In the genomic region with DNA sequence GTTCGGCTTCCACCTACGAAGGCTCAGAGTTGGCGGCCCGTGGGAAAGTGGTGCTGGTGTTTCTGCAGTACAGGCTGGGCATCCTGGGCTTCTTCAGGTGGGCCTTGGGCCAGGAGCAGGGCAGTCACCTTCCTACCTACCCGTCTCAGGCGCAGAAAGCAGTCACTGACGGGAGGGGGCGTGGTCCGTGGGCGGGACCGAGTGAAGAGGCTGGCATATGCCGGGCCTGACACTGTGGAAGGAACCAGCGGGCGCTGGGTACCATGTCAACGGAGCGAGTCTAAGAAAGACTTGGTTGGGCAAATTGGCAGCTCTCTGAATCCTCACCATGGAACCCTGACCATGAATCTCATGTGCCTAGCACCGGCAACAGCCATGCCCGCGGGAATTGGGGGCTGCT, we compare ENCODE assay signal across 10 mouse cellular contexts. TPM values are rescaled to one million over a fixed set of nuclear protein-coding genes. Genes with fewer than 3 reads are reported as not detected.
DNase-seq lines count a peak whose midpoint lies in the region; ATAC-seq and TF ChIP-seq lines count a peak whose summit lies in the region.
"Had no signal": no experiment of that assay in that cellular context is flagged by ENCODE, and none has a peak within 500 bp of the region (broad histone marks: within the 10 kb centered on the region; RNA-seq: fewer than 3 reads in every experiment).

No protein-coding gene starts in this region.

- H3K9me3 ChIP-seq in forebrain, embryonic 11.5 days (ENCODE audit: control insufficient read depth, low read length), result no peaks in the 10 kb centered on the region
- H3K9me3 ChIP-seq in forebrain, embryonic 15.5 days, result no peaks in the 10 kb centered on the region
- H3K9me3 ChIP-seq in midbrain, embryonic 13.5 days, result no peaks in the 10 kb centered on the region
- no peaks in the 10 kb centered on the region for H3K9me3 ChIP-seq in midbrain, embryonic 10.5 days (replicated peaks)
- no peaks in the 10 kb centered on the region for H3K9me3 ChIP-seq in limb, embryonic 10.5 days (replicated peaks)
- no peaks in the 10 kb centered on the region for H3K9me3 ChIP-seq in stomach, postnatal 0 days (ENCODE audit: control insufficient read depth, low read length)

- H3K36me3 ChIP-seq in forebrain, embryonic 11.5 days (ENCODE audit: control insufficient read depth, insufficient read depth, low read length), result no peaks in the 10 kb centered on the region
- H3K36me3 ChIP-seq in forebrain, embryonic 15.5 days, result no peaks in the 10 kb centered on the region
- no peaks in the 10 kb centered on the region for H3K36me3 ChIP-seq in midbrain, embryonic 13.5 days
- no peaks in the 10 kb centered on the region for H3K36me3 ChIP-seq in midbrain, embryonic 10.5 days
- no peaks in the 10 kb centered on the region for H3K36me3 ChIP-seq in limb, embryonic 10.5 days
- no peaks in the 10 kb centered on the region for H3K36me3 ChIP-seq in stomach, postnatal 0 days (ENCODE audit: control insufficient read depth, insufficient read depth, low read length)

- no peaks in the 10 kb centered on the region for H3K4me1 ChIP-seq in forebrain, embryonic 11.5 days (replicated peaks; ENCODE audit: control insufficient read depth, insufficient read depth, low read length)
- no peaks in the 10 kb centered on the region for H3K4me1 ChIP-seq in forebrain, embryonic 15.5 days
- H3K4me1 ChIP-seq in midbrain, embryonic 13.5 days (replicated peaks), result no peaks in the 10 kb centered on the region
- H3K4me1 ChIP-seq in midbrain, embryonic 10.5 days, result 0 out of 2 replicates have a peak, but pooled peaks cover 5% of the 10 kb centered on the region
- H3K4me1 ChIP-seq in limb, embryonic 10.5 days, result peaks cover 4% of the 10 kb centered on the region; the same call in 1 of the 2 replicates
- H3K4me1 ChIP-seq in stomach, postnatal 0 days (replicated peaks; ENCODE audit: control insufficient read depth, insufficient read depth), result no peaks in the 10 kb centered on the region

- peak; percentile 53; the same call in 1 of the 2 replicates for ATAC-seq in forebrain, embryonic 11.5 days (replicated peaks; ENCODE audit: low FRiP score)
- no peak for ATAC-seq in forebrain, embryonic 15.5 days (replicated peaks)
- ATAC-seq in midbrain, embryonic 13.5 days, result 0 out of 2 replicates have a peak, but pooled peaks have one; percentile 50
- no peak for ATAC-seq in stomach, postnatal 0 days (ENCODE audit: low FRiP score, low TSS enrichment)

- H3K9ac ChIP-seq in forebrain, embryonic 11.5 days (ENCODE audit: low read length), result no peak overlapping the region
- H3K9ac ChIP-seq in forebrain, embryonic 15.5 days (replicated peaks), result no peak overlapping the region
- no peak overlapping the region for H3K9ac ChIP-seq in midbrain, embryonic 13.5 days (replicated peaks)
- no peak overlapping the region for H3K9ac ChIP-seq in stomach, postnatal 0 days (ENCODE audit: low read length)

- no peak for DNase-seq in forebrain, embryonic 11.5 days (ENCODE audit: low spot score)
- no peak for DNase-seq in midbrain, embryonic 10.5 days (ENCODE audit: low spot score)
- DNase-seq in limb, embryonic 10.5 days (ENCODE audit: low spot score), result no peak
- DNase-seq in stomach, postnatal 0 days (ENCODE audit: low spot score), result peak; percentile 43
- no peak for DNase-seq in adipocyte (ENCODE audit: low spot score)
- DNase-seq in layer of hippocampus, adult 11-12 months (ENCODE audit: low spot score), result no peak

- H3K4me3 ChIP-seq in forebrain, embryonic 11.5 days (ENCODE audit: low read depth, low read length), result no peak overlapping the region
- H3K4me3 ChIP-seq in forebrain, embryonic 15.5 days, result no peak overlapping the region
- H3K4me3 ChIP-seq in midbrain, embryonic 13.5 days (replicated peaks), result no peak overlapping the region
- H3K4me3 ChIP-seq in midbrain, embryonic 10.5 days, result no peak overlapping the region
- H3K4me3 ChIP-seq in limb, embryonic 10.5 days, result peak overlapping the region; percentile 6; the same call in 1 of the 2 replicates
- H3K4me3 ChIP-seq in stomach, postnatal 0 days (ENCODE audit: low read depth, low read length), result no peak overlapping the region
- H3K4me3 ChIP-seq: erythroblast, embryonic 14.5 days had no signal

- H3K27ac ChIP-seq in forebrain, embryonic 11.5 days (ENCODE audit: low read depth, low read length), result no peak overlapping the region
- H3K27ac ChIP-seq in forebrain, embryonic 15.5 days (replicated peaks), result no peak overlapping the region
- no peak overlapping the region for H3K27ac ChIP-seq in midbrain, embryonic 13.5 days
- H3K27ac ChIP-seq in midbrain, embryonic 10.5 days (replicated peaks), result no peak overlapping the region
- H3K27ac ChIP-seq in limb, embryonic 10.5 days, result no peak overlapping the region
- no peak overlapping the region for H3K27ac ChIP-seq in stomach, postnatal 0 days (replicated peaks)
- H3K27ac ChIP-seq: macrophage had no signal

- WGBS in forebrain, embryonic 11.5 days, result 40% methylated on average over 19 of the region's 19 CpGs
- 44% methylated on average over 19 of the region's 19 CpGs for WGBS in forebrain, embryonic 15.5 days
- WGBS in midbrain, embryonic 13.5 days, result 47% methylated on average over 19 of the region's 19 CpGs
- 46% methylated on average over 19 of the region's 19 CpGs for WGBS in midbrain, embryonic 10.5 days
- WGBS in limb, embryonic 10.5 days, result 33% methylated on average over 19 of the region's 19 CpGs
- WGBS in stomach, postnatal 0 days, result 36% methylated on average over 19 of the region's 19 CpGs

- no peak overlapping the region for H3K4me2 ChIP-seq in forebrain, embryonic 11.5 days (ENCODE audit: low read depth, low read length, severe bottlenecking)
- H3K4me2 ChIP-seq in forebrain, embryonic 15.5 days (replicated peaks), result no peak overlapping the region
- 0 out of 2 replicates have a peak overlapping the region, but pooled peaks have one; percentile 11 for H3K4me2 ChIP-seq in midbrain, embryonic 13.5 days (replicated peaks)
- no peak overlapping the region for H3K4me2 ChIP-seq in stomach, postnatal 0 days (replicated peaks; ENCODE audit: low read depth)

- no peaks in the 10 kb centered on the region for H3K27me3 ChIP-seq in forebrain, embryonic 11.5 days (ENCODE audit: control insufficient read depth, insufficient read depth, low read length)
- no peaks in the 10 kb centered on the region for H3K27me3 ChIP-seq in forebrain, embryonic 15.5 days
- H3K27me3 ChIP-seq in midbrain, embryonic 13.5 days, result no peaks in the 10 kb centered on the region
- peaks cover 8% of the 10 kb centered on the region; the same call in 1 of the 2 replicates for H3K27me3 ChIP-seq in midbrain, embryonic 10.5 days (ENCODE audit: low read depth, poor library complexity, severe bottlenecking)
- peaks cover 14% of the 10 kb centered on the region for H3K27me3 ChIP-seq in limb, embryonic 10.5 days (ENCODE audit: low read depth, poor library complexity, severe bottlenecking)
- H3K27me3 ChIP-seq in stomach, postnatal 0 days (ENCODE audit: control insufficient read depth, insufficient read depth, low read length), result no peaks in the 10 kb centered on the region

- no peak for TF ChIP-seq CTCF in stomach, postnatal 0 days (IDR thresholded peaks at IDR 0.05; ENCODE audit: low read depth)

- no peak for TF ChIP-seq EP300 in stomach, postnatal 0 days (optimal IDR thresholded peaks at IDR 0.05)

RNA-seq across cellular contexts. Expression of gene Ces4a, which starts 10.8 kb away (rescaled TPM):
- polyA plus RNA-seq in forebrain, embryonic 11.5 days (2014; fragmentation: Nextera tagmentation; extraction: Ambion mirVana), result not detected in 2 replicates
- polyA plus RNA-seq in forebrain, embryonic 15.5 days (2015; fragmentation: Nextera tagmentation; extraction: Ambion mirVana), result 0.10 and 0.15 TPM in 2 replicates
- not detected in 2 replicates for polyA plus RNA-seq in midbrain, embryonic 13.5 days (2015; fragmentation: Nextera tagmentation; extraction: Ambion mirVana)
- not detected in 2 replicates for polyA plus RNA-seq in midbrain, embryonic 10.5 days (2016; fragmentation: Nextera tagmentation; extraction: Ambion mirVana)
- not detected in 2 replicates for polyA plus RNA-seq in limb, embryonic 10.5 days (2016; fragmentation: Nextera tagmentation; extraction: Ambion mirVana)
- polyA plus RNA-seq in stomach, postnatal 0 days (2015; fragmentation: Nextera tagmentation; extraction: Ambion mirVana), result not detected in 2 replicates
- polyA plus RNA-seq: erythroblast, embryonic 14.5 days; macrophage had no signal

RNA-seq across cellular contexts. Expression of gene Cbfb, which starts 28.1 kb away (rescaled TPM):
- 63.3 and 67.9 TPM in 2 replicates for polyA plus RNA-seq in forebrain, embryonic 11.5 days (2014; fragmentation: Nextera tagmentation; extraction: Ambion mirVana)
- 33.4 and 35.4 TPM in 2 replicates for polyA plus RNA-seq in forebrain, embryonic 15.5 days (2015; fragmentation: Nextera tagmentation; extraction: Ambion mirVana)
- polyA plus RNA-seq in midbrain, embryonic 13.5 days (2015; fragmentation: Nextera tagmentation; extraction: Ambion mirVana), result 23.2 and 25.3 TPM in 2 replicates
- 41.8 and 46.7 TPM in 2 replicates for polyA plus RNA-seq in midbrain, embryonic 10.5 days (2016; fragmentation: Nextera tagmentation; extraction: Ambion mirVana)
- 64.9 and 84.6 TPM in 2 replicates for polyA plus RNA-seq in limb, embryonic 10.5 days (2016; fragmentation: Nextera tagmentation; extraction: Ambion mirVana)
- 31.4 and 33.5 TPM in 2 replicates for polyA plus RNA-seq in stomach, postnatal 0 days (2015; fragmentation: Nextera tagmentation; extraction: Ambion mirVana)

RNA-seq across cellular contexts. Expression of gene Ces3b, which starts 58.8 kb away (rescaled TPM):
- polyA plus RNA-seq in forebrain, embryonic 11.5 days (2014; fragmentation: Nextera tagmentation; extraction: Ambion mirVana), result not detected in 2 replicates
- not detected in 2 replicates for polyA plus RNA-seq in forebrain, embryonic 15.5 days (2015; fragmentation: Nextera tagmentation; extraction: Ambion mirVana)
- not detected in 2 replicates for polyA plus RNA-seq in midbrain, embryonic 13.5 days (2015; fragmentation: Nextera tagmentation; extraction: Ambion mirVana)
- polyA plus RNA-seq in midbrain, embryonic 10.5 days (2016; fragmentation: Nextera tagmentation; extraction: Ambion mirVana), result not detected in 2 replicates
- polyA plus RNA-seq in limb, embryonic 10.5 days (2016; fragmentation: Nextera tagmentation; extraction: Ambion mirVana), result not detected in 2 replicates
- polyA plus RNA-seq in stomach, postnatal 0 days (2015; fragmentation: Nextera tagmentation; extraction: Ambion mirVana), result not detected in 2 replicates
- polyA plus RNA-seq: erythroblast, embryonic 14.5 days; macrophage had no signal

Comparison
In these comparisons a context has a peak if more than half of its experiments do, and no peak if none do; other contexts are left out.
1. ATAC-seq: peak in forebrain, embryonic 11.5 days (single experiment) and midbrain, embryonic 13.5 days (single experiment); none in forebrain, embryonic 15.5 days (single experiment) and stomach, postnatal 0 days (single experiment).